Mouse (Mus musculus): Measurements from ENCODE around the gene Gstp2. TPM values are rescaled to one million over a fixed set of nuclear protein-coding genes. Genes with fewer than 3 reads are reported as not detected.
"Not testable (repeated sequence)": the region's sequence is repeated elsewhere in the genome, so short reads cannot be mapped to it uniquely, and the experiment has no call there.

The Gstp2 gene
- polyA plus RNA-seq, 1 experiment from 2014 or later = 3.4 TPM

- Histone ChIP-seq H3K27me3 (ENCODE audit: insufficient read depth, low read length) (0 out of 2 replicates have a peak, but pooled peaks cover 6% of the 10 kb centered on the region), H3K4me2 (no peak overlapping the region), H3K27ac (ENCODE audit: low read depth) (no peak overlapping the region), H3K9ac (no peak overlapping the region), H3K9me3 (ENCODE audit: low read depth, low read length) (no peaks in the 10 kb centered on the region), H3K4me3 (ENCODE audit: low read depth, low read length) (no peak overlapping the region), H3K4me1 (ENCODE audit: insufficient read depth) (no peaks in the 10 kb centered on the region), H3K36me3 (ENCODE audit: insufficient read depth) (no peaks in the 10 kb centered on the region)
- ATAC-seq (ENCODE audit: insufficient read depth) = no peak
- DNase-seq = no peak
- no peak for TF ChIP-seq CTCF (IDR thresholded peaks at IDR 0.05; ENCODE audit: low read depth)
- 94% methylated on average over 6 of the region's 6 CpGs for WGBS
Measured at GRCm38 (mm10) chr19:4060899-4061465, 15.2 kb upstream of the Gstp2 start.

DNA sequence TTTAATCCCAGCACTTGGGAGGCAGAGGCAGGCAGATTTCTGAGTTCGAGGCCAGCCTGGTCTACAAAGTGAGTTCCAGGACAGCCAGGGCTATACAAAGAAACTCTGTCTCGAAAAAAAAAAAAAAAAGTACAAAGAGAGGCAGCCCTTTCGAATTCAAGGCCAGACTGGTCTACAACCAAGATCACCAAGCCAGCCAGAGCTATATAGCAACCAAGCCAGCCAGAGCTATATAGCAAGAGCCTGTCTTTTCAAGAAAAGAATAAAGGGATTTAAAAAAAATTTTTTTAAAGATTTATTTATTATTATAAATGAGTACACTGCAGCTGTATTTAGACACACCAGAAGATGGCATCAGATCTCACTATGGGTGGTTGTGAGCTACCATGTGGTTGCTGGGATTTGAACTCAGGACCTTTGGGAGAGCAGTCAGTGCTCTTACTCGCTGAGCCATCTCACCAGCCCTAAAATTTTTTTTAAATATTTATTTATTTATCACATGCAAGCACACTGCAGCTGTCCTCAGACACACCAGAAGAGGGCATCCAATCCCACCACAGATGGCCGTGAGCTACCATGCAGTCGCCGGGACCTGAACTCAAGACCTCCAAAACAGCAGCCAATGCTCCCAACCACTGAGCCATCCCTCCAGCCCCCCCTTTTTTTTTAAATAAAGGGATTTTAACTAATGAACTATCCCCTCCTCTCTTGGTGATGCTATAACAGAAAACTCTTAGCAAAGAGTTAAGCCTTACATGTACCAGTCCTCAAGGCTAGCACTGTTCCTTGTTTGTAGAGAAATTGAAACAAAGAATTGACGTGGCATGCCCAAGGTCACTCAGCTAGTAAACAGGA lies 14.4 kb upstream of the Gstp2 start:
- H3K9ac ChIP-seq; DNase-seq; ATAC-seq (ENCODE audit: insufficient read depth); H3K27ac ChIP-seq (ENCODE audit: low read depth); H3K4me3 ChIP-seq (ENCODE audit: low read depth, low read length); H3K9me3 ChIP-seq (ENCODE audit: low read depth, low read length); H3K4me2 ChIP-seq; H3K27me3 ChIP-seq (ENCODE audit: insufficient read depth, low read length); H3K4me1 ChIP-seq (ENCODE audit: insufficient read depth); H3K36me3 ChIP-seq (ENCODE audit: insufficient read depth): not testable (repeated sequence)
- WGBS = 83% methylated on average over 8 of the region's 8 CpGs

DNA sequence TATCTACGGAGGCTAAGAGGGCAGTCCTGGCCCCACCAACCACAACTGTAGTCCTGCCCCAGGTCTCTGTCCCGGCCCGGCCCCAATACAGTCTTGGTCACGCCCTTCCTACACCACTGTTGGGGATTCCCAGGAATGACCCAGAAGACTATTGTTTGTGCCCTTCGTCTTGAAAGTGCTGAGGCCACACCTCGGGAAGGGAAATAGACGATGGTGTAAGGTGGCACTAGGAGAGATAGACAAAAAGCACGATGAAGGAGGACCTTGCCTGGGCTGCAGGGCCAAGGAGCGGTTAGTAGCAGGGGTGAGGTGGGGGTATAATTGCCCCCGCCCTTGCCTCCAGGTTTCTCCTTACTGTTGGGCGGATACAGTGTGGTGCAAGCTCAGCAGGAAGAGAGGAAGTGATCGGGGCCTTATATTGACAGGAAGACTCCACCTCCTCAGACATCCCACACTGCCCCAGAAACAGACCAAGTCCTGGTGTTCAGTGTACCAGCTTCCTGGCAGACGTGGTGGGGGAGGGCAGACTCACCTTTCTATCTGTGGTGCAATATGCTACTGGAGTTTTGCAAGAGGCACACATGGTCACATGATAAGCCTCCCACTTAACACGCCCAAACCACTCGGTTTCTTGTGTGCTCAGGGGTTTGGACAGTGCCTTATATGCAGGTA lies 13.4 kb upstream of the Gstp2 start, which contains the start of gene Gstp3:
Gene Gstp3, minus strand, starts transcription at position 501 of the 672 bp plus-strand sequence.
- Histone ChIP-seq H3K27ac (ENCODE audit: low read depth) (no peak within 1 kb of the TSS), H3K36me3 (ENCODE audit: insufficient read depth) (no peaks in the 10 kb centered on the region), H3K9me3 (ENCODE audit: low read depth, low read length) (no peaks in the 10 kb centered on the region), H3K4me3 (ENCODE audit: low read depth, low read length) (no peak within 1 kb of the TSS), H3K4me2 (no peak within 1 kb of the TSS), H3K9ac (no peak within 1 kb of the TSS), H3K27me3 (ENCODE audit: insufficient read depth, low read length) (0 out of 2 replicates have a peak, but pooled peaks cover 6% of the 10 kb centered on the region), H3K4me1 (ENCODE audit: insufficient read depth) (no peaks in the 10 kb centered on the region)
- TF ChIP-seq CTCF (IDR thresholded peaks at IDR 0.05; ENCODE audit: low read depth) = no peak
- WGBS = 70% methylated on average over 15 of the region's 15 CpGs
- DNase-seq = no peak
- ATAC-seq (ENCODE audit: insufficient read depth) = no peak

DNA sequence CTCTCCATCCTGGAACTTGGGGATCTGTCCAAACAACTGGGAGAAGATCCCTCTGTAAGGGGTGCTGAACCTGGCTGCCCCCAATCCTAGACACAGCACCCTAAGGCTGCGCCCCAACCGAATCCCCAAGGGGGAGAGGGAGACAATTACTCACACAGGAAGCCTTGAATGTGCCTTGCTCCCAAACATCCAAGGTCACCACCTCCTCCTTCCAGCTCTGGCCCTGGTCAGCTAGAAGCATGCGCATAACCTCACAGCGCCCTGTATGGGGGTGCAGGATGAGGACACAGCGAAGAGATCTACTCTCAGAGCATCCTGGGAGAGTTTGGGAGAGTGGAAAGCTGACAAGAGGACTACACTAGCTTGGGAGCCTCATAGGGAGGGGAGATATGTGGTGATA lies 12.8 kb upstream of the Gstp2 start:
- Histone ChIP-seq H3K27ac (ENCODE audit: low read depth) (no peak overlapping the region), H3K4me1 (ENCODE audit: insufficient read depth) (no peaks in the 10 kb centered on the region), H3K9ac (no peak overlapping the region), H3K9me3 (ENCODE audit: low read depth, low read length) (no peaks in the 10 kb centered on the region), H3K4me2 (no peak overlapping the region), H3K4me3 (ENCODE audit: low read depth, low read length) (no peak overlapping the region), H3K27me3 (ENCODE audit: insufficient read depth, low read length) (0 out of 2 replicates have a peak, but pooled peaks cover 6% of the 10 kb centered on the region), H3K36me3 (ENCODE audit: insufficient read depth) (no peaks in the 10 kb centered on the region)
- DNase-seq = no peak
- no peak for ATAC-seq (ENCODE audit: insufficient read depth)
- TF ChIP-seq CTCF (IDR thresholded peaks at IDR 0.05; ENCODE audit: low read depth) = no peak
- WGBS = 81% methylated on average over 5 of the region's 5 CpGs

- Histone ChIP-seq H3K9me3 (ENCODE audit: low read depth, low read length) (no peaks in the 10 kb centered on the region), H3K9ac (no peak overlapping the region), H3K27ac (ENCODE audit: low read depth) (no peak overlapping the region), H3K4me2 (no peak overlapping the region), H3K27me3 (ENCODE audit: insufficient read depth, low read length) (0 out of 2 replicates have a peak, but pooled peaks cover 6% of the 10 kb centered on the region), H3K4me3 (ENCODE audit: low read depth, low read length) (no peak overlapping the region), H3K36me3 (ENCODE audit: insufficient read depth) (no peaks in the 10 kb centered on the region), H3K4me1 (ENCODE audit: insufficient read depth) (no peaks in the 10 kb centered on the region)
- TF ChIP-seq CTCF (IDR thresholded peaks at IDR 0.05; ENCODE audit: low read depth) = no peak
- 91% methylated on average over 7 of the region's 7 CpGs for WGBS
- DNase-seq (no peak), ATAC-seq (ENCODE audit: insufficient read depth) (no peak)
Measured at GRCm38 (mm10) chr19:4057962-4058361, 12.1 kb upstream of the Gstp2 start.

DNA sequence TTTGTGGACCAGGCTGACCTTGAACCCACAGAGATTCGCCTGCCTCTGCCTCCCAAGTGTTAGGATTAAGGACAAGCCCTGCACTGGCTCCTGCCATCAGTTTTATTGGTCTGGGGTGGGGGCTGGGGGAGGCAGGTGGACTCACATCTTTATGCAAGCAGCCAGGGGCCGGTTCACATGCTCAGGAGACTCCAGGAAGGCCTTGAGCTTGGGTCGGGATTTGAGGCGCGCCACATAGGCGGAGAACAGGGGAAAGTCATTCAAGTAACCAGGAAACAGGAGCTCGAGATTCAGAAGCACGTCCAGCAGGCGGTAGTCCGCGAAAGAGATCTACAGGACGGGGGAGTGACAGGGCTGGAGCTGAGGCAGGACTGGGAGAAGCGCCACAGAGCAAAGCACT lies 11.6 kb upstream of the Gstp2 start:
- 0 out of 2 replicates have a peak, but pooled peaks cover 6% of the 10 kb centered on the region for H3K27me3 ChIP-seq (ENCODE audit: insufficient read depth, low read length)
- no peak overlapping the region for H3K27ac ChIP-seq (ENCODE audit: low read depth)
- 81% methylated on average over 13 of the region's 13 CpGs for WGBS
- H3K9me3 ChIP-seq (ENCODE audit: low read depth, low read length) = no peaks in the 10 kb centered on the region
- TF ChIP-seq CTCF (IDR thresholded peaks at IDR 0.05; ENCODE audit: low read depth) = no peak
- H3K9ac ChIP-seq = no peak overlapping the region
- no peaks in the 10 kb centered on the region for H3K4me1 ChIP-seq (ENCODE audit: insufficient read depth)
- DNase-seq (no peak), ATAC-seq (ENCODE audit: insufficient read depth) (no peak)
- H3K4me3 ChIP-seq (ENCODE audit: low read depth, low read length) = no peak overlapping the region
- no peaks in the 10 kb centered on the region for H3K36me3 ChIP-seq (ENCODE audit: insufficient read depth)
- H3K4me2 ChIP-seq = no peak overlapping the region

GRCm38 (mm10) chr19:4056727-4057126 lies 10.9 kb upstream of the Gstp2 start:
- Histone ChIP-seq H3K4me2 (no peak overlapping the region), H3K4me3 (ENCODE audit: low read depth, low read length) (no peak overlapping the region), H3K27me3 (ENCODE audit: insufficient read depth, low read length) (0 out of 2 replicates have a peak, but pooled peaks cover 6% of the 10 kb centered on the region), H3K9me3 (ENCODE audit: low read depth, low read length) (no peaks in the 10 kb centered on the region), H3K9ac (no peak overlapping the region), H3K36me3 (ENCODE audit: insufficient read depth) (no peaks in the 10 kb centered on the region), H3K27ac (ENCODE audit: low read depth) (no peak overlapping the region), H3K4me1 (ENCODE audit: insufficient read depth) (no peaks in the 10 kb centered on the region)
- DNase-seq (no peak), ATAC-seq (ENCODE audit: insufficient read depth) (no peak)
- WGBS = 51% methylated on average over 4 of the region's 4 CpGs
- no peak for TF ChIP-seq CTCF (IDR thresholded peaks at IDR 0.05; ENCODE audit: low read depth)
